Mouse (Mus musculus) frontal cortex, adult (tissue): ENCODE results near the gene Cntn4.

Experiments
- ATAC-seq: cut with Nextera tagmentation; 2 replicates; pipeline ENCODE4 v1.9.2; 2017; ENCODE audit warnings: mild to moderate bottlenecking, moderate library complexity, mixed read lengths; ENCODE audit not compliant: low TSS enrichment

Cntn4 gene

DNA sequence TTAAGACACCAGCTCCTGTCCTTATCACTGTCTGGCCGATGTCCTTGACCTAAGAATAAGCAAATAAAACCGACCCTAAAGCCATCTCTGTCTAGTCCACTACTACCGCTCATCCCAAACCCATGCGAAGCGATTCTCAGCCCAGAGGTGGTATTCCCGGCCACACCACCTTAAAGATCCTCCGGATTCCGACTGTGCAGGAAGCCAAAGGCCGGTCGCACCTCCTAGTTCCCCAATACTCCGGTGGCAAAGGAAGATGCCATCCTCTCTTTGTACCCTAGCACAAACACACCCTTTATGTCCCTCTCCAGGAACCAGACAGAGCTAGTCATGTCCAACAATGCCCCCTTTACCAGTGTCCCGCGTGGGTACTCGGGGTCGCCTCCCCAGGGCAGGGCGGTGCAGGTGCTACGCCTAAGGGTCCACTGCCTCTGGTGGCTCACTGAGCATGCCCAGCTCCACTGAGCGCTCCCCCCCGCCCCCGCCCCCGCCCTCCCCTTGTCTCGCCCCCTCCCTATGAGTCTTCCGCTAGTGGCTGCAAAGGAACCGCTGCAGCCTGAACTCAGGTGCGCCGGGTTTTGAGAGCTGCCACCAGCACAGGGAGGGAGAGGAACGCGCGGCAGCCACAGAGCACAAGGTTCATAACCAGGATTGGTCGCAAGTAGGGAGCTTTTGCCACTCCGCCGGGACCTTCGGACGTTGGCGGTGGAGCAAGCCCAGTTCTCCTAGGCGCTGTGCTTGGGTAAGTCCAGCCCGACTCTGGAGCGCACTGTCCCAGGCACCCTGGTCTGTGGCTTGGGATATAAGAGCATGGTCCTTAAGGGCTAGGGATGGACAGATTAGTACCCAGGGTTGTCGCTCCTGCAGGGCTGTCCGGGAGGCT is at the start of gene Cntn4:
TSS of gene Cntn4 (plus strand) at position 512 of the 883 bp plus-strand sequence.
- ATAC-seq = peak; percentile 32

- peak; percentile 44 for ATAC-seq
Observed at GRCm38 (mm10) chr6:105674276-105674675, 3.2 kb upstream of the Cntn4 start.

- peak; percentile 58 for ATAC-seq
Observed at GRCm38 (mm10) chr6:105675099-105675498, 2.4 kb upstream of the Cntn4 start.

GRCm38 (mm10) chr6:105676637-105677036 is 823 bp upstream of the Cntn4 start:
- no peak for ATAC-seq

DNA sequence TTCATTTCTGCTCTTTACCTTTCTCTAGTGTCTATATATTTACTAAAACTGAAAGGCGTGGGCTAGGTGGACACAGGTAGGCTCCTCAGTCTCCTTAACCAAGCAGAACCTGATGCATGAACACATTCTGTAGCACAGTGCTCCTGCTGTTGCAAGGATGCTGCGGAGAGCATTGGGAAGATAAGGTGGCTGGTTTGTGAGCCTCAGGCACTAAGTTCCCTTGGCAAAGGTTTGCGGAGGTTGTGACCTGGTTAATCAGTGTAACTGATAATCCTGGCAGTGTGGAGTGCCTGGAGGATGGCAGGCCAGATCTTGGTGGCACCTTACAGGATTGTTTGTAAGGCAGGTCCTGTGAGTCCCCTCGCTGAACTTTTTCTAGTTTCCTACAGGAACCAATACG is 1.3 kb downstream of the Cntn4 start:
- no peak for ATAC-seq

- ATAC-seq = no peak
Observed at GRCm38 (mm10) chr6:105681496-105681895, 4.0 kb downstream of the Cntn4 start.

DNA sequence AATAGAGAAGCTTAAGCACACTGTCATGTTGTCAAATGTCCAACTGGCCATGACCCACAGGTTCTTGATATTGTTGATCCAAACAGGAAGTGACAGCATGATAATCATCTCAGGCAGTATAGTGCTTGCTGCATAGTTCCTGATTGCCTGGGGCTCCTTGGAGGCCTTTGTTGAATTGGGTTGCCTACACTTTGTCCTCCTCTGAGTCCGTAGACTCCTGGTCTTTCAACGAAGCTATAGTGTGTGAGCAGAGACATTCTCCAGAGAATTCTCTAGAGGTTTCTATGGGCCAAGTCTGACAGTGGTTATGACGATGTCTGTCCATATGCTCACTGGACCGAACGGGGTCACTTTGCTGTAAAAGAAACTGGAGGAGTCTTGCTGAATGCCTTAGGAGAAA is 5.8 kb downstream of the Cntn4 start:
- ATAC-seq = no peak

- ATAC-seq = no peak
Observed at GRCm38 (mm10) chr6:105684123-105684522, 6.7 kb downstream of the Cntn4 start.

- ATAC-seq = no peak
Observed at GRCm38 (mm10) chr6:105688195-105688594, 10.7 kb downstream of the Cntn4 start.

DNA sequence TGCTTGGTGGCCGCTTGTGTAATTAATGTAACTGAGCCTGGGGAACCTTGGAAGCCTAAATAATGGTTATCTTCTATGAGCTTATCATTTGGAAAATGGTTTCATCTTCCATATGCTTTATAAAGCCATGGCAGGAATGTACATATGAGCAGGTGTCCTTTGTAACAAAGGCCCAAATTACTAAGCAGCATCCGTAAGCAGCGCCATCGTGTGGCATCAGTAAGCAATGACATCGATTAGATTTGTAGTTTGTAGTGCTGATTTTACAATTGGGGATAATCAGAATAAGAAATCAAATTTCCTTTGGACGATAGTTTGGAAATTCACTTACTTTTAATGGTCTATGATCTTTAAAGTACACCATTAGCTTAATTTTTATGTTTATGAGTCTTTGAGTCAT is 64.6 kb downstream of the Cntn4 start:
- peak; percentile 34; the same call in 1 of the 2 replicates for ATAC-seq

DNA sequence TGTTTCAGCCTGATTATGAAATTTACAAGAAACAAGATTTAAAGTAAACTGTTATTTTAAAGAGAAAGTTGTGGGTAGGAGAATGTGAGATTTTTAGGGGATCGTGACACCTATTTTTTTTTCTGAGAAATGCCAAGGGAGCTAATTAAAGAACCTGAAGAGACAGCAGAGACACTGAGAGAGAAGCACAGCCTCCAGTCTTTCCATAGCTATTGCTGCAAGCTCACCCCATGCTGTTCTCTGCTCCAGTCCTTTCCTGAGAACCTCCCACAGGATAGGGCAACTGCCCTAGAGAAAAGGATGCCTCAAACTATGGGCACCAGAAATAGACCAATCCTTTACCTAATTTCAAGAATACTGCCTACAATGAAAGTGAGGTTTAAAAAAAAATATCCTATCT is 103.2 kb downstream of the Cntn4 start:
- ATAC-seq = peak; percentile 97

DNA sequence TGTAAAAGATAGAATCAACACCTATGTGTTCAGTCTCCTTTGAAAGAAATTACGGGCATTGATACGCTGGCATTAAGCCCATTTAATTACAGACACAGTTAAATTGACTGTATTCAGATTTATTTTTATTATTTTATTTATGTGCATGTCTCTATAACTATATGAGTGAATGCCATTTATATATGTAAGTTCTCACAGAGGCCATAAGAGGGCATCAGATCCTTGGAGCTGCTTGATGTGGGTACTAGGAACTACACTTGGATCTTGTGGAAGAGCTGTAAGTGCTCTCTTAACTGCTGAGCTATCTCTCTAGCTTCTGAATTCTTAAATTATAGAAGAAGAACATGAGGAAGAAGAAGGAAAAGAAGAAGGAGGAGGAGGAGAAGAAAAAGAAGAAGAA is 111.0 kb downstream of the Cntn4 start:
- no peak for ATAC-seq

- no peak for ATAC-seq
Observed at GRCm38 (mm10) chr6:105835099-105835498, 157.6 kb downstream of the Cntn4 start.

DNA sequence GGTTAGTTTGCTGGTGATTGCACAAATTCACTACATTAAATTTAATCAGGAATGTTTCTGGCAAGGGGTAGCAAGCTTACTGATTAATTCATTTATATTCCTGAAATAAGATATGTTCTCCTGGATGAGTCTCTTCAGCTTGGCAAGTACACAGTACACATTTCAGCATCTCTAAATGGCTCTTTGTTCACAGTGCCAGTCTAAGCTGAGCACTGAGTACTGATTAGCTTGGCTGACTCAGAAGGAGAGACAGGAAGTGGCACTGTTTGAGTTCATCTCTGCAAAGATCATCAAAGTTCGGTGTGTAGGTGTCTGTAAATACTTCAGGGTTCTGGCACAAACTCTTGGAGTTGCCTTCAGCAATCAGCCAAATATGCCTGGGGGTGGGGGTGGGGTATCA is 169.8 kb downstream of the Cntn4 start:
- peak; percentile 99 for ATAC-seq

- no peak for ATAC-seq
Observed at GRCm38 (mm10) chr6:105892838-105893237, 215.4 kb downstream of the Cntn4 start.

GRCm38 (mm10) chr6:105938485-105938884 is 261.0 kb downstream of the Cntn4 start:
- no peak for ATAC-seq

GRCm38 (mm10) chr6:105939303-105939702 is 261.8 kb downstream of the Cntn4 start:
- peak; percentile 62 for ATAC-seq

- ATAC-seq = peak; percentile 95
Observed at GRCm38 (mm10) chr6:105940591-105940990, 263.1 kb downstream of the Cntn4 start.

- ATAC-seq = no peak
Observed at GRCm38 (mm10) chr6:105991492-105991891, 314.0 kb downstream of the Cntn4 start.

DNA sequence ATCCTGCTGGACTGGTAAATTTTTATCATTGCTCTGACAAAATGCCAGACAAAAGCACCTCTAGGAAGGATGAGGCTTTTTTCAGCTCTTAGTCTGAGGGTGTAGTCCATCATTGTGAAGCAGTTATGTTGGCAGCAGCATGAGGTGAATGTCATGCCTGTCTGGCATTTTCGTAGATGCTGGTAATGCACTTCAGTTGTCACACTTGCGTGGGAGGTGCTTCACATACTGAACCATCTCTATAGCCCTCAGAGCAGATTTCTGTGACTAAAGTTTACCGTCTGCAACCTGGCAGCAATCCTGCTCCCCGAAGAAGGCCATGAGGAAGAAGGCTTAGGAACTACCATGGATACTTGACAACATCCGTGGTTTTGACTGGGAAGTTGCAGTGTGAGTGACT is 335.6 kb downstream of the Cntn4 start:
- ATAC-seq = peak; percentile 87

- ATAC-seq = no peak
Observed at GRCm38 (mm10) chr6:106015126-106015525, 337.7 kb downstream of the Cntn4 start.

DNA sequence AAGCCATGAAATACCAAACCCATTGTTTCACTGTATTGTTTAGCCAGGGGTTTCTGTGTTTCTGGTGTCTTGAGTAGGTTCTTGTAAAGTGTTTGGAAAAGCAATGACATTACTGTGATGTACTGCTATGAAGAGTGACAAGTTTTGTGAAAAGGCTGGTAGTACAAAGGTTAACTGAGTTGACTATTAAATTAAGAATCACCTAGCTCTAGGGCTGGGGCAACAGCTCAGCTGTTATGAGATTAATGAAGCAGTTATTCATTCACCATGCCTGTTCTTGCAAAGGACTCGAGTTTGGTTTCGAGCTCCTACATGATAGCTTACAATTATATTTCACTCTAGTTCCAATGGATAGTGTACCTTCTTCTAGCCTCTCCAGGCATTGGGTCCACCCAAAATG is 371.4 kb downstream of the Cntn4 start:
- ATAC-seq = no peak

- peak; percentile 55; the same call in 1 of the 2 replicates for ATAC-seq
Observed at GRCm38 (mm10) chr6:106056123-106056522, 378.7 kb downstream of the Cntn4 start.
